Comparison of ENCODE assay signal across 8 mouse cellular contexts in the genomic region with DNA sequence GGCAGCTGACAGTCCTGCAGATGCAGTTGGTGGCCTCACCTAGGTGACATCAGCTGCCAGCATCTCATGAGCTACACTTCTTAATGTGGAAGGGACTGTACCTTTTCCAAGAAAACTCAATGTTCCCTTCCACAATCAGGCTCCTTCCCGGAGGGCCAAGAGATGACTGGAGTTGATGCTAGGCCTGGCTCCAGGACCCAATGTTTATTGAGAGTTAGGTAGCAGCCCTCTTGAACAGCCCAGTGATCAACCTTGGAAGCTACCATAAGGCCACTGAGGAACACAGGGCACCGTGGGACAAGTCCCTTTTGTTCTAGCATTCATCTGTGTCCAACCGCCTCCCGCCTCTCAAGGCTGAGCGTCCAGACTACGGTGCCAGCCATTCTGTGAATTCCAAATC. TPM values are rescaled to one million over a fixed set of nuclear protein-coding genes. Genes with fewer than 3 reads are reported as not detected.
DNase-seq lines count a peak whose midpoint lies in the region; ATAC-seq lines count a peak whose summit lies in the region.

No protein-coding gene starts in this region.

- peaks cover 17% of the 10 kb centered on the region for H3K36me3 ChIP-seq in kidney, embryonic 15.5 days
- H3K36me3 ChIP-seq in embryonic facial prominence, embryonic 10.5 days (replicated peaks) = peaks cover 26% of the 10 kb centered on the region
- H3K36me3 ChIP-seq in hindbrain, embryonic 14.5 days (replicated peaks; ENCODE audit: control insufficient read depth, insufficient read depth) = peaks cover 17% of the 10 kb centered on the region
- peaks cover 20% of the 10 kb centered on the region for H3K36me3 ChIP-seq in midbrain, embryonic 14.5 days (ENCODE audit: control insufficient read depth, insufficient read depth, low read length)

- peak overlapping the region; percentile 84 for H3K27ac ChIP-seq in kidney, embryonic 15.5 days
- H3K27ac ChIP-seq in embryonic facial prominence, embryonic 10.5 days (replicated peaks) = no peak overlapping the region; the same call in 1 of the 2 replicates
- no peak overlapping the region for H3K27ac ChIP-seq in hindbrain, embryonic 14.5 days
- H3K27ac ChIP-seq in midbrain, embryonic 14.5 days (replicated peaks; ENCODE audit: low read depth, low read length) = no peak overlapping the region

- ATAC-seq in kidney, embryonic 15.5 days (replicated peaks; ENCODE audit: low FRiP score) = no peak
- no peak for ATAC-seq in hindbrain, embryonic 14.5 days (ENCODE audit: low FRiP score)
- no peak for ATAC-seq in midbrain, embryonic 14.5 days (ENCODE audit: low FRiP score, low TSS enrichment)

- H3K4me3 ChIP-seq in kidney, embryonic 15.5 days (replicated peaks) = peak overlapping the region; percentile 85
- H3K4me3 ChIP-seq in embryonic facial prominence, embryonic 10.5 days = peak overlapping the region; percentile 94
- peak overlapping the region; percentile 84 for H3K4me3 ChIP-seq in hindbrain, embryonic 14.5 days (replicated peaks; ENCODE audit: low read length)
- H3K4me3 ChIP-seq in midbrain, embryonic 14.5 days (replicated peaks; ENCODE audit: low read depth, low read length) = peak overlapping the region; percentile 88

- H3K4me2 ChIP-seq in kidney, embryonic 15.5 days = peak overlapping the region; percentile 74
- peak overlapping the region; percentile 88 for H3K4me2 ChIP-seq in hindbrain, embryonic 14.5 days (replicated peaks)
- peak overlapping the region; percentile 81 for H3K4me2 ChIP-seq in midbrain, embryonic 14.5 days (ENCODE audit: low read length)

- no peaks in the 10 kb centered on the region for H3K27me3 ChIP-seq in kidney, embryonic 15.5 days
- no peaks in the 10 kb centered on the region for H3K27me3 ChIP-seq in embryonic facial prominence, embryonic 10.5 days (replicated peaks; ENCODE audit: low read depth, poor library complexity, severe bottlenecking)
- no peaks in the 10 kb centered on the region for H3K27me3 ChIP-seq in hindbrain, embryonic 14.5 days (ENCODE audit: control insufficient read depth, insufficient read depth, low read length)
- no peaks in the 10 kb centered on the region for H3K27me3 ChIP-seq in midbrain, embryonic 14.5 days (ENCODE audit: control insufficient read depth, insufficient read depth, low read length)

- H3K9ac ChIP-seq in kidney, embryonic 15.5 days = peak overlapping the region; percentile 98
- peak overlapping the region; percentile 96 for H3K9ac ChIP-seq in hindbrain, embryonic 14.5 days
- H3K9ac ChIP-seq in midbrain, embryonic 14.5 days (replicated peaks; ENCODE audit: low read length) = peak overlapping the region; percentile 98

- WGBS in kidney, embryonic 15.5 days = 86% methylated on average over 6 of the region's 6 CpGs
- WGBS in embryonic facial prominence, embryonic 10.5 days = 90% methylated on average over 6 of the region's 6 CpGs
- 84% methylated on average over 6 of the region's 6 CpGs for WGBS in hindbrain, embryonic 14.5 days
- 79% methylated on average over 6 of the region's 6 CpGs for WGBS in midbrain, embryonic 14.5 days

- DNase-seq in kidney, postnatal 25 days = no peak
- no peak for DNase-seq in embryonic facial prominence, embryonic 10.5 days (ENCODE audit: low spot score)
- no peak for DNase-seq in hindbrain, embryonic 14.5 days (ENCODE audit: low spot score)
- no peak for DNase-seq in midbrain, embryonic 14.5 days
- no peak for DNase-seq in thymus, postnatal 0 days (ENCODE audit: low spot score)
- no peak for DNase-seq in MN1 (ENCODE audit: low spot score)
- DNase-seq in layer of hippocampus, adult 8-10 months (ENCODE audit: low spot score in 2 of 2) = no peak

- H3K9me3 ChIP-seq in kidney, embryonic 15.5 days (replicated peaks) = no peaks in the 10 kb centered on the region
- no peaks in the 10 kb centered on the region for H3K9me3 ChIP-seq in embryonic facial prominence, embryonic 10.5 days
- H3K9me3 ChIP-seq in hindbrain, embryonic 14.5 days (ENCODE audit: control insufficient read depth, low read length) = no peaks in the 10 kb centered on the region
- no peaks in the 10 kb centered on the region for H3K9me3 ChIP-seq in midbrain, embryonic 14.5 days (ENCODE audit: control insufficient read depth, low read length)

- H3K4me1 ChIP-seq in kidney, embryonic 15.5 days = peaks cover 22% of the 10 kb centered on the region
- peaks cover 24% of the 10 kb centered on the region for H3K4me1 ChIP-seq in embryonic facial prominence, embryonic 10.5 days
- peaks cover 17% of the 10 kb centered on the region for H3K4me1 ChIP-seq in hindbrain, embryonic 14.5 days (replicated peaks; ENCODE audit: control insufficient read depth, insufficient read depth, low read length)
- H3K4me1 ChIP-seq in midbrain, embryonic 14.5 days (ENCODE audit: control insufficient read depth, insufficient read depth, low read length) = peaks cover 9% of the 10 kb centered on the region

RNA-seq across cellular contexts. Expression of gene Tbc1d9b, which starts 1.1 kb away (rescaled TPM):
- 40.0 and 42.9 TPM in 2 replicates for polyA plus RNA-seq in kidney, embryonic 15.5 days (2015; fragmentation: Nextera tagmentation; extraction: Ambion mirVana)
- 35.7 and 36.9 TPM in 2 replicates for polyA plus RNA-seq in embryonic facial prominence, embryonic 10.5 days (2016; fragmentation: Nextera tagmentation; extraction: Ambion mirVana)
- 35.7 and 38.2 TPM in 2 replicates for polyA plus RNA-seq in hindbrain, embryonic 14.5 days (2014; fragmentation: Nextera tagmentation; extraction: Ambion mirVana)
- 26.1 and 35.4 TPM in 2 replicates for polyA plus RNA-seq in midbrain, embryonic 14.5 days (2014; fragmentation: Nextera tagmentation; extraction: Ambion mirVana)
- polyA plus RNA-seq in thymus, postnatal 0 days (2015; fragmentation: Nextera tagmentation; extraction: Ambion mirVana) = 25.5 and 27.7 TPM in 2 replicates
- total RNA-seq in layer of hippocampus, adult 8-10 months (2022) = 100 to 1,000 TPM; 115 to 122 (median 118) TPM

RNA-seq across cellular contexts. Expression of gene Mrnip, which starts 42.0 kb away (rescaled TPM):
- 19.3 and 20.0 TPM in 2 replicates for polyA plus RNA-seq in kidney, embryonic 15.5 days (2015; fragmentation: Nextera tagmentation; extraction: Ambion mirVana)
- polyA plus RNA-seq in embryonic facial prominence, embryonic 10.5 days (2016; fragmentation: Nextera tagmentation; extraction: Ambion mirVana) = 24.1 and 27.3 TPM in 2 replicates
- polyA plus RNA-seq in hindbrain, embryonic 14.5 days (2014; fragmentation: Nextera tagmentation; extraction: Ambion mirVana) = 34.4 and 37.7 TPM in 2 replicates
- polyA plus RNA-seq in midbrain, embryonic 14.5 days (2014; fragmentation: Nextera tagmentation; extraction: Ambion mirVana) = 37.0 and 38.8 TPM in 2 replicates
- 13.1 and 15.3 TPM in 2 replicates for polyA plus RNA-seq in thymus, postnatal 0 days (2015; fragmentation: Nextera tagmentation; extraction: Ambion mirVana)
- total RNA-seq in layer of hippocampus, adult 8-10 months (2022) = 10 to 100 TPM; 14.0 to 16.9 (median 15.4) TPM
